Mouse (Mus musculus) ES-E14 (cell line): Measurements from ENCODE around the gene Morn1.

ENCODE experiments used
- HCFC1 ChIP-seq: IDR thresholded peaks from 2 replicates; pipeline ENCODE4 v1.6.1; 2012; ENCODE audit warnings: low read length, inconsistent platforms, borderline replicate concordance; ENCODE audit not compliant: insufficient read depth
- ZC3H11A ChIP-seq: IDR thresholded peaks from 2 replicates; pipeline ENCODE4 v1.6.1; 2012; ENCODE audit warnings: low read depth, mild to moderate bottlenecking, inconsistent platforms, low read length, borderline replicate concordance
- ZNF384 ChIP-seq: IDR thresholded peaks from 2 replicates; pipeline ENCODE4 v1.6.1; 2012; ENCODE audit warnings: low read depth, low read length, inconsistent platforms

DNA sequence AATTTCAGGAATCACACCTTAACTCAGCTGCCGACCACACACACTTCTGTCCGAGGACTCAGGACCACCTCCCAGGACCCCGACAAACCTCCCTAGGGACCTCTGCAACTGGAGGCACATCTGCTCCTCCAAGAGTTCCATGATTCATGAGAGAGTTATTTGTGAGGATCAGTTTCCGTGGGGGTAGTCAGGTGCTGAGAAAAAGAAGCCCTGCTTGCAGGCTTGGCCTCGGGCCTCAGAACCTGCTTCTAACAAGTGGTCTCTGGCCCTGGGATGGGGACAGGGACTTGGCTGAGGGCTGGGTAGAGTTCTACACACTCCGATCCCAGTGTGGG lies 63.5 kb downstream of the Morn1 start:
- TF ChIP-seq HCFC1 (no peak), ZNF384 (no peak), ZC3H11A (no peak)
